Mouse (Mus musculus) forebrain, embryonic 14.5 days (tissue): ENCODE results near the gene Avl9. TPM values are rescaled to one million over a fixed set of nuclear protein-coding genes. Genes with fewer than 3 reads are reported as not detected.
A peak's percentile ranks its signal among the peaks of the same experiment; 100 is the strongest.

Source experiments
- ATAC-seq: fragments of 200-750 bp; cut with Nextera tagmentation; 2 replicates; pipeline ENCODE4 v1.8.0; 2017; ENCODE audit warnings: mild to moderate bottlenecking, moderate library complexity
- DNase-seq: peaks from one replicate; pipeline ENCODE4 v3.0.0-alpha.2; 2015; ENCODE audit warnings: low spot score
- H3K27ac ChIP-seq: fragments of 300-500 bp; sonication (generic); 2 replicates; pipeline ENCODE4 v1.5.1; 2014; ENCODE audit warnings: low read depth, mild to moderate bottlenecking, control low read depth, low read length, moderate library complexity
- H3K27me3 ChIP-seq: fragments of 300-500 bp; sonication (generic); replicated peaks from 2 replicates; pipeline ENCODE4 v1.6.1; 2014; ENCODE audit warnings: low read length, control low read depth, mixed read lengths; ENCODE audit not compliant: control insufficient read depth, insufficient read depth
- H3K36me3 ChIP-seq: fragments of 300-500 bp; sonication (generic); 2 replicates; pipeline ENCODE4 v1.6.1; 2014; ENCODE audit warnings: low read length, control low read depth; ENCODE audit not compliant: control insufficient read depth, insufficient read depth
- H3K4me1 ChIP-seq: fragments of 300-500 bp; sonication (generic); 2 replicates; pipeline ENCODE4 v1.6.1; 2014; ENCODE audit warnings: antibody characterized with exemption, low read length, control low read depth; ENCODE audit not compliant: control insufficient read depth, insufficient read depth
- H3K4me2 ChIP-seq: fragments of 300-500 bp; sonication (generic); 2 replicates; pipeline ENCODE4 v1.6.1; 2014; ENCODE audit warnings: mild to moderate bottlenecking, control low read depth, low read length
- H3K4me3 ChIP-seq: fragments of 300-500 bp; sonication (generic); 2 replicates; pipeline ENCODE4 v1.5.1; 2014; ENCODE audit warnings: low read depth, low read length, control low read depth
- H3K9ac ChIP-seq: fragments of 300-500 bp; sonication (generic); 2 replicates; pipeline ENCODE4 v1.6.1; 2014; ENCODE audit warnings: mild to moderate bottlenecking, low read length, control low read depth, moderate library complexity
- H3K9me3 ChIP-seq: fragments of 300-500 bp; sonication (generic); replicated peaks from 2 replicates; pipeline ENCODE4 v1.6.1; 2016; ENCODE audit warnings: low read length, control low read depth, mixed read lengths; ENCODE audit not compliant: control insufficient read depth
- WGBS: fragments of 180-500 bp; shearing (Covaris S2); extraction: QIAGEN DNeasy Blood & Tissue Kit; methylation state at CpG from one replicate; pipeline ENCODE4 v1.1.7; 2014; 5-methylcytosine and 5-hydroxymethylcytosine counted together
- polyA plus RNA-seq: library from polyadenylated mRNA; unstranded; fragments of >200 nt; fragmentation: Nextera tagmentation; extraction: Ambion mirVana; gene quantifications from 2 replicates; pipeline ENCODE4 v1.2.1, GENCODE M21; 2014

The Avl9 gene
- polyA plus RNA-seq, 1 experiment from 2014 or later, result 40.3 TPM

DNA sequence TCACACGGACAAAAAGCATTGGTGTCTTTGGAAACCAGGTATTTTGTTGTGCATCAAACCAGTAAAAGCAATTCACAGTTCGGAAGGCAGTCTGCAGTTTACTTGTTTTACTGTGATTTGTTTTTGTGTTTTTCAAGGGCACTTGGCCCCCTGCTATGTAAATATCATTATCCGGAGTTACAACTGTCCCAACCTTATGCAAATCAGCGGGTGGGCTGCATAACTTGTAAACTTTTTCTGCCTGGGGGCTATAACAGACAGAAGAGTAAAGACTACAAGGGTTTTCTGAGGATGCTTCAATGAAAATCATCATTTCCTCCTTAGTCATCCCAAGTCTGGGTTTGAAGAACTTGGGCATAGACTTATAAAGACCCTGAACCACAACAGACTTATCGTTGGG, 64.9 kb downstream of the Avl9 start:
- WGBS, result 94% methylated on average over 5 of the region's 5 CpGs
- H3K9ac ChIP-seq, result no peak overlapping the region
- DNase-seq (no peak), ATAC-seq (no peak)
- no peak overlapping the region for H3K4me3 ChIP-seq
- no peaks in the 10 kb centered on the region for H3K9me3 ChIP-seq
- H3K4me1 ChIP-seq, result no peaks in the 10 kb centered on the region
- no peak overlapping the region for H3K4me2 ChIP-seq
- no peaks in the 10 kb centered on the region for H3K27me3 ChIP-seq
- H3K36me3 ChIP-seq, result peaks cover 51% of the 10 kb centered on the region
- no peak overlapping the region for H3K27ac ChIP-seq

DNA sequence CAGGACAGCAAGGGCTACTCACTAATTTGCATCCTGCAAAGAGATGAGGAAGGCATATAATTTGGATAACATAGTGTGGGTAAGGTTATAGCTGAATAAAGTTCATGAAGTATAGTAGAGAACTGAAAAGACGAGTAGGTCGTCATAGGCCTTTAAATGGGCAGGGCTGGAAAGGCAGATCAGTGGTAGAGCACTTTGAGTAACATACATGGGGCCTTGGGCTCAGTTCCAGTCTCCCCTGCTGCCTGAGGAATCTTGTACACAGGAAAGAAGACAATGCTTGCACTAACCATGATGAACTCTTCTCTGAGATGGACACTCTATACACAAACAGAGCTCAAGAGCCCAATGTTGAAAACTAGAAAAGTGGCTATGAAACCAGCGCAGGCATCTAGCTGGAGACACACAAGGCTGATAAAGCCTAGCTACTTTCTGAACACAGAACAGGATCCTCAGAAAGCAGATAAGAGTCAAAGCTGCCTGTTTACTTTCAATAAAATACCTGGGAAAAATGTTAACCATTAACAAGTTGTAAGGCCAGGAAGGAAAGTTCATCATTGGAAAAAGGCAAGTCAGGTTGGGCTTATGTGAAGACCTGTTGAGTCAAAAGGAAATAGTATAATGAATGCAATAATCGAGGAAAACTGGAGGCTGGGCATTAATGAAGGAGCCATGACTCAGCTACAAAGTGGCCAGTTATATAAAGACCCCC, 69.0 kb downstream of the Avl9 start:
- no peak overlapping the region for H3K4me2 ChIP-seq
- no peaks in the 10 kb centered on the region for H3K9me3 ChIP-seq
- DNase-seq (no peak), ATAC-seq (no peak)
- no peaks in the 10 kb centered on the region for H3K4me1 ChIP-seq
- H3K27me3 ChIP-seq, result no peaks in the 10 kb centered on the region
- H3K9ac ChIP-seq, result no peak overlapping the region
- H3K27ac ChIP-seq, result no peak overlapping the region
- no peak overlapping the region for H3K4me3 ChIP-seq
- peaks cover 55% of the 10 kb centered on the region for H3K36me3 ChIP-seq
- 93% methylated on average over 4 of the region's 4 CpGs for WGBS

DNA sequence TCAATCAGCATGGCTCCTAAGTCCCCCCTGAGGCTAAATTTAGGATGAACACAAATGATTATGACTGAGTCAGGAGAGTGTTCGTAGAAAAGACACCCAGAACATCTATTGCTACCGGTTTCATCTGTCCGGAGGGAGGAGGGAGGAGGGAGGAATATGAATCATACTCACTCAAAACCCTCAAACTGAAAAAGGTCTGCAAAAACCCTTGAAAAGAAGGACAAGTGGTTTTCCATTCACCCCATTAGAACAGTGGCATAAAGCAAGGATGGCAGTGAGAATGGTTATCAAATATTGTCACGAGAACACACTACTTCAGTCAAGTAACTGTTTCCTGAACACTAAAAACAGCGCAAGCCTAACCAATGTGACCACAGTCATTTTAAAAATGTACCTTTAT, 70.4 kb downstream of the Avl9 start:
- no peak for ATAC-seq
- H3K4me3 ChIP-seq, result no peak overlapping the region
- peaks cover 49% of the 10 kb centered on the region for H3K36me3 ChIP-seq
- no peaks in the 10 kb centered on the region for H3K4me1 ChIP-seq
- H3K27ac ChIP-seq, result no peak overlapping the region
- H3K27me3 ChIP-seq, result no peaks in the 10 kb centered on the region
- no peak overlapping the region for H3K9ac ChIP-seq
- H3K4me2 ChIP-seq, result no peak overlapping the region
- DNase-seq, result no peak
- H3K9me3 ChIP-seq, result no peaks in the 10 kb centered on the region
- WGBS, result 94% methylated on average over 5 of the region's 5 CpGs

DNA sequence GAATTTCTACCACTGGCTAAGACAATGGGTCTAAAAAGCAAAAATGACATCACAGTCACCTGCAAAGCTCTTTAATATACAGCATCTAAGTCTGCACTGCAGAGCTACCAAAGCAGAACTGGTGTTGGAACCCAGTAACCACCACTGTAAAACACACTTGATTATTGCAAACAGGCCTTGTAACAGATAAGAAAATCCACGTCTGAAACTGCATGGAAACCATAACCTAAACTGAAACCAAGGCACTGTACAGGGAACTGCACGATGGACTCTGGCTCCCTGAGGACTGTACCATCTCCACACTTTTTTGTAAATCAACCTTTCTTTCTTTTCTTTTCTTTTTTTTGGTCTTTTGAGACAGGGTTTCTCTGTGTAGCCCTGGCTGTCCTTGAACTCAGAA, 73.0 kb downstream of the Avl9 start:
- Histone ChIP-seq H3K9ac (no peak overlapping the region), H3K4me2 (no peak overlapping the region), H3K36me3 (peaks cover 34% of the 10 kb centered on the region), H3K4me3 (no peak overlapping the region), H3K27ac (no peak overlapping the region), H3K9me3 (no peaks in the 10 kb centered on the region), H3K27me3 (no peaks in the 10 kb centered on the region), H3K4me1 (no peaks in the 10 kb centered on the region)
- ATAC-seq (no peak), DNase-seq (no peak)
- WGBS, result 84% methylated on average over 2 of the region's 2 CpGs

DNA sequence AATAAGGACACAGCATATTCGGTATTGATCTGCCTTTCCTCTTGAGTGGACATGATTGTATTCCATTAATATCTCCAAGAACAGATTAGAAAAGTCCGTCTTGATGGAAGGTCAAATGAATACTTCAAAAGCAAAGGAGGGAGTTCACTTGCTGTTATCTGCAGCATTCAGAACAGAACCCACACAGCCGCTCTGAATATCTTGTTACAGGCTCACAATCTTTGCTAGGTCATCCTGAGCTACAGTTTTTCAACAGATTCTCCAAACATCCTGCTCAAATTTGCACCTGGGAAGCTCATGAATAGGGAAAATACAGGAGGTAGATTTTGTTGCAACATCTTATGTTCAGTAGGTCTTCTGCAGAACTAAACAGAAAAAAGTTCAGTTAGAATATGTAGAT, 74.6 kb downstream of the Avl9 start:
- DNase-seq (no peak), ATAC-seq (no peak)
- Histone ChIP-seq H3K27ac (no peak overlapping the region), H3K4me2 (no peak overlapping the region), H3K9ac (no peak overlapping the region), H3K36me3 (peaks cover 23% of the 10 kb centered on the region; the same call in 1 of the 2 replicates), H3K4me1 (no peaks in the 10 kb centered on the region), H3K27me3 (no peaks in the 10 kb centered on the region), H3K4me3 (no peak overlapping the region), H3K9me3 (no peaks in the 10 kb centered on the region)
- 82% methylated on average over 3 of the region's 3 CpGs for WGBS

DNA sequence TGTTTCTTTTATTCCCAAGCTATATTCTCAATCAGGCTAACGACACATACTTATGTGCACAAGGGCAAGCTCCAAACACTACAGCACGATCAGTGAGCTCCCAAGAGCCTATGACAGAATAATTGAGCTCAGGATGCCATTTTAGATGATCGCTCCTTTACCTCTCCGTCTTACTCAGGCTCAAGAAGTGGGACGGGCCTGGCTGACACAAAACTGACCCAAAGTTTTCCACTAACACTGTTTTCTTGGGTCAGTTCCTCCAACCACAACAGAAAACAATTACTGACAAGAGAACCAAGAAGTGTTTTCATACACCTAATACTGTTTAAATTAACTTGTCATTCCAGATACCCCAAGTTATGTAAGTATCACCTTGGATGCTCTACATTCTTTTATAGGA, 80.1 kb downstream of the Avl9 start:
- no peak overlapping the region for H3K4me3 ChIP-seq
- 89% methylated on average over 5 of the region's 5 CpGs for WGBS
- peak overlapping the region; percentile 73; the same call in 1 of the 2 replicates for H3K4me2 ChIP-seq

DNA sequence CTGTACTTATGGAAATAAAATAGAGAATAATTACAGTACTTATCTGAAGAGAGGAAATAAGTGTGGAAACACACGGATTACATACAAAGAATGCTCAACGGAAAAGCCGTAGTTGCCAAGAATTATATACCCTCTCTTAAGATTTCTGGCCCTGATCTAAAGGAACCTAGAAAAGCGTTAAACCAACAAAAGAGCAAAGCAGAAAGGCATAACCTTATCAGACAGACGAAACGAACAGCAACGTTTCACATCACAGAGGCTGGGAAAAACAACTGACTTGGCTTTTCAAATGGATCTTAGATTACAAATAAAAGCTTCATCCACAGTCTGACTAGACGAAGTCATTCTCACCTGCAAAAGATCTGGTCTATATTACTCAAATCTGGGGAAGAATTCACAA, 81.5 kb downstream of the Avl9 start:
- Histone ChIP-seq H3K36me3 (no peaks in the 10 kb centered on the region), H3K27me3 (no peaks in the 10 kb centered on the region), H3K4me2 (peak overlapping the region; percentile 73), H3K27ac (no peak overlapping the region), H3K4me1 (peaks cover 11% of the 10 kb centered on the region), H3K4me3 (peak overlapping the region; percentile 73), H3K9me3 (no peaks in the 10 kb centered on the region), H3K9ac (peak overlapping the region; percentile 92)
- no peak for ATAC-seq
- WGBS, result 6% methylated on average over 8 of the region's 8 CpGs
- DNase-seq, result no peak

More for the DNA sequence above, 80.1 kb downstream of the Avl9 start:
- no peak overlapping the region for H3K27ac ChIP-seq
- H3K9me3 ChIP-seq, result no peaks in the 10 kb centered on the region
- no peak for ATAC-seq
- H3K4me1 ChIP-seq, result peaks cover 11% of the 10 kb centered on the region
- H3K9ac ChIP-seq, result no peak overlapping the region
- no peaks in the 10 kb centered on the region for H3K36me3 ChIP-seq
- no peak for DNase-seq
- H3K27me3 ChIP-seq, result no peaks in the 10 kb centered on the region

DNA sequence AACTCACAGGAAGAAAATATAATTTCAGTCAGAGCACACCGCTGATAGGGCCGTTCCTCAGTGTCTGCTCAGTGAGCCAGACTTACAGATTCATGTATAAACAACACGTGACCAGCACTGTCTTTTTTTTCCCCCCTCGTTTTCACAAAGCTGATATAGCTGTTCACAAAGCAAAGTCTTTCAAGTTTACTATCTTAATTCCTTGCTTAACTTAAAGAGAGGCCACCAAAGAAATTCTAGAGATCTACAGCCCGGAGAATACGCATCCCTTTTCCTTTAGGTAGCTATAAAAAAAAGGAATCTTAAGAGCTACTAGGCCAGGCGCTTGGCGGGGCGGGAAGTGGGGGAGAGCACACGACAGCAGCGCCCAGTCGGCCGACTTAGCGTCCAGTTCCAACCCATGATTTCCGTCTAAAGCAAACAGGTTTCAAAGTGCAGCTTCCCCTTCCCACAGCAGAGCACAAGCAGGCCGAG, 82.0 kb downstream of the Avl9 start:
- ATAC-seq (peak; percentile 27), DNase-seq (peak; percentile 63)
- H3K4me3 ChIP-seq, result peak overlapping the region; percentile 73
- WGBS, result under 1% methylated on average over 16 of the region's 16 CpGs
- H3K36me3 ChIP-seq, result no peaks in the 10 kb centered on the region
- no peaks in the 10 kb centered on the region for H3K9me3 ChIP-seq
- H3K27me3 ChIP-seq, result no peaks in the 10 kb centered on the region
- peak overlapping the region; percentile 73 for H3K4me2 ChIP-seq
- H3K9ac ChIP-seq, result peak overlapping the region; percentile 92
- H3K27ac ChIP-seq, result peak overlapping the region; percentile 99
- H3K4me1 ChIP-seq, result peaks cover 11% of the 10 kb centered on the region

DNA sequence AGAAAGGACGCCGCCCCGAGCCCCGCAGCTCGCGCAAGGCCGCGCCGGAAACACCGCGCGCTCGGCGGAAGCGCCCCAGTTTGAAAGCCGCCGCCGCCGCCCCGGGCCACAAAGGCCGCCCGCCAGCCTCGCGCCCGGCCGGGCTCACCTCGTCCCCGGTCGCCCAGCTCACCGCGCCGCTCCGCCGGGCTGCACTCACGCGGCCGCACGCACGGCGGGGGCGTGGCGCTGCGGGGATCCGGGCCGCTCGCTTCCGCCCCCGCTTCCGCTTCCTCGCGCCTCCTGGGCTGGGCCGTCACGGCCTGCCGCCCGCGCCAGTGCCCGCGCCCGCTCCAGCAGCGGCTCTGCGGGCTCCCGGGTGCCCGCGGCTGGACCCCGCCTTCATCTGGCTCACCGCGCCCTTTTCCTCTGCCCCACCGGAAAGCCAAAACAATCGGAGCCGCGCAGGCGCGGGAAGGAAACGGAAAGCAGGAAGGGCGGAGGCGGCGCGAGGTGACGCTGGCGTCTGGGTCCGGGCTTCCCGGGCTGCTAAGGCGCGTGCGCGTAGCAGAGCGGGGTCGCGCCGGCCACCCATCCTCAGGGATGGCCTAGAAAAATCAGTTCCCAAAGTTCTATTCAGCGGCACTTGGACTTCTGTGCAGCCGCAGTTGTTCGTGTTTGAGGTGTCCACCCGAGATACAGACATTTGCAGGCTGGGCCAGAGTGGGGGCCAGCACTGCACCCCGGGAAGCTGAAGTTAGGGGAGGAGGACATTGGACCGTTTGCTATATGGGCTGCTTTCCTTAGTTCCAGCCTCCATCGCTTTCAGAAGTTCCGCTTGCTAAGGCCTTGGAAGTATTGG, 82.8 kb downstream of the Avl9 start, which contains the start of gene Kbtbd2:
TSS of gene Kbtbd2 (minus strand) at position 503 of the 841 bp plus-strand sequence.
- Histone ChIP-seq H3K4me3 (peak within 1 kb of the TSS; percentile 73), H3K9me3 (no peaks in the 10 kb centered on the region), H3K4me1 (peaks cover 11% of the 10 kb centered on the region), H3K4me2 (peak within 1 kb of the TSS; percentile 73), H3K9ac (peak within 1 kb of the TSS; percentile 92), H3K36me3 (no peaks in the 10 kb centered on the region), H3K27me3 (no peaks in the 10 kb centered on the region), H3K27ac (peak within 1 kb of the TSS; percentile 99)
- peak; percentile 96 for DNase-seq
- peak; percentile 94 for ATAC-seq
- under 1% methylated on average over 73 of the region's 98 CpGs for WGBS
